Mouse (Mus musculus): Measurements from ENCODE around the gene Ppp2r5a. TPM values are rescaled to one million over a fixed set of nuclear protein-coding genes. Genes with fewer than 3 reads are reported as not detected.

Gene Ppp2r5a
- total RNA-seq, 2 experiments from 2014 or later = 57.9 to 66.5 TPM

DNA sequence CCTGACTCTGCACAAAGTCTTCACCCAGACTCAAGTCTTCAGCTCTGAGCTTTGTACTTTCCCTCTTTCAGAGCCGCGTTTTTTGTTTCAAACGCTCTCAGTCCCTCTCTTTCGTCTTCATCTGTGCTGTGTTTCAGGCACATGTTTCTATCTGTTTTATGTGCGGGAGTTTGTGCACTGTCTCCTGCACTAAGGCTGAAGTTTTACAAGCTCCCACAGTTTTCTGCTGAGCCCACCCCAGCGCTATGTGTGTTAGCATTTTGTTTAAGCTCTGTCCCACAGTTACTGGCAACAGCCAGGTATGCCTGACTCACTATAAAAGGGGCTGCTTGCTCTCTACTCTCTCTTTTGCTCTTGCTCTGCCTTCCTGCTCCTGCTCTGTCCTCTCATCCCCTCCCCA, 16.3 kb upstream of the Ppp2r5a start:
- no peak for DNase-seq (ENCODE audit: low spot score in 2 of 2)

DNA sequence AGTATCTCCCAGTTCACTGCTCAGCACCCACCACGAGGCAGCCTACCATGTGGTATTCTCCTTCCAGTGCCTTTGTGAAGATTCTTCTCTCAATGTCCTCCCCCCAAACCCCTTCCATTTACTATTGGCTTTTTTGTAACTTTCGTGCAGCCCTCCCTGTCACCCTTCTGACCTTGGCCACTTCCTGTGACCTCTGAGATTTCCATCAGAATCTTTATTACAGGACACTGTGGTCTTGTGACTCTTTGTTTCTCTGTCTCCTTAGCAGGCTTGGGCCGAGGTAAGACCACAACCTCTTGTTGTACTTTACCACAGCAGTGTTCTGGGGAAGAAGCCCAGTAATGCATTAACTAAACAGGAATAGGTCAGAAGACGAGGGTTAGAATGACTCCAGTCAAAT, 15.9 kb upstream of the Ppp2r5a start:
- DNase-seq (ENCODE audit: low spot score in 2 of 2) = no peak

DNA sequence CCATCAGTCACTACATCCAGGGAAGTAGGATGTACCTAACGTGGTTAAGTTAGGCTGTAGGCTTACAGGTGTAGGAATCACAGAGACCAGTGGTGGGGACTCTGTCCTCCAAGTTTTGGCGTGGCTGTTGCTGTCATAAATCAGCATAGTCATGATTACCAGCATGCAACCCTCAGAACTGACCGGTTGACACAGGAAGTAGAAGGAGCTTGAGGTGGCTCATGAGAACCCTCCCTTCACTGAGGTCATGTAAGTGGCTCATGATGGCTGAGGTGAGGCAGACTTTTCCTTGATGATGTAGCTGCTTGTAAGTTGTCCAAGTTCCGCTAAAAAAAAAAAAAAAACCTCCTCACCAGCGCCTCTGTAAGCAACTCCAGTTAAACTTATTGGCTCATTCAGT, 14.0 kb upstream of the Ppp2r5a start:
- DNase-seq (ENCODE audit: low spot score in 2 of 2) = no peak

DNA sequence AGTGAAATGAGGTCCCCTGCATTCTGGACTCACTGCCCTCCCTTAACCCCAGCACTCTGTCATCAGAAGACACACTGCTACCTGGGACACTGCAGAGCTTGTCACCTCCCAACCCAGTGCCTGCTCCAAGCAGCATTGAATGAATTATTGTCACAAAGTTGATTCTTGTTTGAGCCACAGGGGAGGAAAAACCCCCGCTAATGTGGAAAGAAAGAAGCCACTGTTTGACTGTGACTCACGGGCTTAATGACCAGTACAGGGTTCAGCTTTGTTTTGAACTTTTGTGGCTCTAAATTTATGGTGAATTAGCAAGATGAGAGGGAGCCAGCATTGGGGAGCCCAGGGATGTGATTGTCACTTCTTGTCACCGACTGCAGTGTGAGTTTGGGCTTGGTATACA, 13.5 kb upstream of the Ppp2r5a start:
- no peak for DNase-seq (ENCODE audit: low spot score in 2 of 2)

DNA sequence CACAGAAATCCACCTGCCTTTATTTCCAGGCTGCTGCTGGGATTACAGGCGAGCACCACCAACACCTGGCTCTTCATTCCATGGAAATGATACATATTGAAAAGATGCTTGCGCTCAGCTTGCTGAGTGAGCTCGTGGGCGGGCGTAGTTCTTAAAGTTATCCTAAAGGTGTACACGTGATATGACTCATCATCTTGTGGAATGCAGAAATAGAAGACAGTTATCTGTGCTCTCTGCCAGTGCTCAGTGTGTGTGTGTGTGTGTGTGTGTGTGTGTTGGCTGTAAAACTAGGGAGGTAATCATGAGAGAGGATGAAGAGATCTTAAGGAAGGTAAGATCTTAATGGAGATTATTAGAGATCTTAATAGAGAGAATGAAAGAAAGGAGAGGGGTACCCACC, 11.4 kb upstream of the Ppp2r5a start:
- no peak for DNase-seq (ENCODE audit: low spot score in 2 of 2)

DNA sequence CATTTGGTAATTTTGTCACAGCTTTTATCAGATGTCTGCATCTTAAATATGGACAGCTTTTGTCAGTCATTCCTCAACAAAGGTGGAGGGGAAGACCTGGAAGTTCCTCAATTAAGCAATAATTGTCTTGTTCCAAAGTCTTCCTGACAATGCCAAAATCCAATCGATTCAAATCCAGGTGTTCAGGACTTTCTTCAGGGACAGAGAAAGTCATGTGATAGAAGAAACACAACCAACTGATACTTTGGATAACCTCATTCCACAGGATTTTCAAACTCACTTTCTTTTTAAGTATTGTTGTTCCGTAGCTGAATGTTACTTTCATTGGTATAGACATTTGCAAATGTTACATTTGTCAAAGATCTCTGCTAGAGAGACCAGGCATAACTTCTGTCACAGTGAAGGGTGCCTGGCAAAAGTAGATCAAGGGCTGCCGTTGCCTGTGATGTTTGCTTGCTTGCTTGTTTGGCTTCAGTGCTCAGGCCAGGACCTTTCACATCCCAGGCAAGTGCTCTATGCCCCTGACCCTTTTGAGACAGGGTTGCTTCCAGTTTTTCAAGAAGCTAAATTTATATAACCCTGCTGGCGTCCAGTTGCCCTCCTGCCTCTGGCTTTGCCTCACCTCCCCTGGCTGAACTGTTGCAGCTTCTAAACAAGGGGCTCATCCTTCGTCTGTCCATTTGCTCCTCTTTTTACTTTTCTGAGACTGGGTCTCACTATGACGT, 10.8 kb upstream of the Ppp2r5a start:
- no peak for DNase-seq (ENCODE audit: low spot score in 2 of 2)

DNA sequence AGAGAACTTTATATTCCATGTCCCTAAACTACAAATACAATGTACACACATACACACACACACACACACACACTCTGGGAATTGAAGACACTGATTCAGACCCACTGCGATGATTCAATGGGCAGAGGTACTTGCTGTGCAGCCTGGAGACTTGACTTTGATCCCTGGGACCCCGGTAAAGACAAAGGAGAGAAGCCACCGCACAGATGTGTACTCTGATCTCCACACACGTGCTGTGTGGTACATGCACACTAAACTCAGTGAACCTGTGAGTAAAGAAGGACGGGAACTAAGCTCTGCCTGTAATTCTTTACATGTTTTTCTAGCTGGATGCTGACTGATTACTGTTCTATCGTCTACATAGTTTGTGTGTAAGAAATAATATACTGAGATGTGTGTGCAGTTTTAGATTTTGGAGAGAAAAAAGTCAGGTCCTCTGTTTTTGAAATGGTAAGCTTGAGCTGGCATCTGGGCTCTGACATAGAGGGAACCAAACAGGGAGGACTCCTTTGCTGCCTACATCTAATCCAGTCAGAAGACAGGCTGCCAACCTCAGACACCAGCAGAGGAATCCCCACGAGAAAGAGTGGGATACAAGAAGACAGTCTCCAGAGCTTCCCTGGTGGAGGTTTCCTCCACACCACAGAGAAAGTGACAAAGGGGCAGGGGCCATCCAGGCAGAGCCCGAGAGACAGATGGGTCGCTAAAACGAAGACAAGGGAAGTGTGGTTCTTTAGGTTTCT, 7.4 kb upstream of the Ppp2r5a start:
- no peak for DNase-seq (ENCODE audit: low spot score in 2 of 2)

DNA sequence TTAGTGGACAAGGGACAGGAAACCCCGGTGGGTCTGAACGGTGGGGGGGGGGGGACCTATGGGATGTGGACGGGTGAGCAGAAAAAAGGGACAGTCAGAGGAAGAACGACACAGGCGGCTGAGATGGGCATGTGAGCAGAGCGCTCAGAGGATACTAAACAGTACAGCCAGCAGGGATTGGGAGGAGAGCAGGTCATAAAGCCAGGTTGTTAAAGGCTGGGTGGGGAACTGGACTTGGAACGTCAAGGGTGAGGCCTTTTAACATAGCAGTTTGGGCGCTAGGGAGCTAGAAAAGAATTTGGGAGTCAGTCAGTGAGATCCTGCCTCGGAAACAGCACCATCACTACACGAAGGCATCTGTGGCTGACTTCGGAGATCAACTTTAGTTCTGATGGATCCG, 4.2 kb upstream of the Ppp2r5a start:
- no peak for DNase-seq (ENCODE audit: low spot score in 2 of 2)

DNA sequence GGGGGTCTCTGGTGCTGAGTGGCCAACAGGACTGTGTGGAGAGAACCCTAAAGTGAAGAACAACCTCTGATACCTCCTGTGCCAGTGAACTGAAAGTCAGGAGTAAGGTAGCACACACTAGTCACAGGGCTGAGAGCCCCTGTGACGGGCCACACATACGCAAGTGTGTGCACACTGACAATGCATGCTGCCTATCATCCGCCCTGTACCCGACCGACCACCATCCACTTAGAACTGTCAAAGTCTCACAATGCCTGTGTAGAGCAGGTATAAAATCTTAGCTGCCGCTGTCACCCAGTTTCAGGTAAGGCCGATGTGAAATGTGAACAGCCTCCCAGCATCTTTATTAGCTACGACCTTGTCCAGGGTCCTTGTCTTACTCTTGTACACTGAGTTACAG, 3.4 kb upstream of the Ppp2r5a start:
- DNase-seq (ENCODE audit: low spot score in 2 of 2) = no peak

DNA sequence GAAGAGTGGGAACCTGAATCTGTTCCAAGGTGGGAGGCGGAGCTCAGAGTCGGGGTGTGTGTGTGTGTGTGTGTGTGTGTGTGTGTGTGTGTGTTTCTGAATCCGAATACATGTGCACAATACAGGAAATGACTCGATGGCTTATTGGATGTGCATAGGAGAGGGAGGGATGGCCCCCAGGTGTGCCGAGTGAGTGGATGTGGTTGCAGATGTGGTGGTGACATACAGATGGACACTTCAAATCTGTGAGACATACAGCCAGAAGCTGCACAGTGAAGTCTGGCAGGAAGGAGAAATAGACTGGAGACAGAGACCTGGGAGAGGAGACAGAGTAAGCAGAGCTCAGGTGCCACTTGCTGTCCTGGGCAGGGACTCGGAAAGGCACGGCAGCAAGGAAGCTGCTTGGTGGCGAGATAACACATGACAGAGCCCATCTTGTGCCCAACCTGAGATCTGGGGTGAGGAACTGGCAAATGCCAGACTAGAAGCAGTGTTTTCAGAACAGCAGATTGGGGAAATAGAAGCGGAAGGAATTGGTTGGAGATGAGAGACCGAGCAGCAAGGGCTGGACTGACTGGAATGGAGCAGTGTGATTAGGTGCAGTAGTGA, 1.8 kb upstream of the Ppp2r5a start:
- DNase-seq (ENCODE audit: low spot score in 2 of 2) = no peak

DNA sequence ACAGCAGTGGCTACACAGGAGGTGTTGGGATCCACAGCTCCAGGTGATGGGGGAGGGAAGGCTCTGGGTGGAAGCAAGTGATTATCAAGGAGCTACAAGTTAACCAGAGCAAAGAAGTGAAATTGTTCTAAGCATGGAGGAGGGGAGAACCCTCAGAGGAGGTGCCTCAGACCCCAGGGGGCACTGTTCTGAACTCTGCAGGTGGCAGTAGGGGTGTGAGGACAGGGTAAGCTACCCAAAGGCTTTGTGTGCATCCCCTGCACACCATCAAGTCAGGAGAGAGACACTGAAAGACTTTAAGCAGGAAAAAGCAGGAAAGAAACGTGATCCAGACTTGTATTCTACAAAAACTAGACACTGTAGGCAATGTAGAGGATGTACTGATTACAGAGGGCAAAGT, 1.2 kb upstream of the Ppp2r5a start:
- no peak for DNase-seq (ENCODE audit: low spot score in 2 of 2)

DNA sequence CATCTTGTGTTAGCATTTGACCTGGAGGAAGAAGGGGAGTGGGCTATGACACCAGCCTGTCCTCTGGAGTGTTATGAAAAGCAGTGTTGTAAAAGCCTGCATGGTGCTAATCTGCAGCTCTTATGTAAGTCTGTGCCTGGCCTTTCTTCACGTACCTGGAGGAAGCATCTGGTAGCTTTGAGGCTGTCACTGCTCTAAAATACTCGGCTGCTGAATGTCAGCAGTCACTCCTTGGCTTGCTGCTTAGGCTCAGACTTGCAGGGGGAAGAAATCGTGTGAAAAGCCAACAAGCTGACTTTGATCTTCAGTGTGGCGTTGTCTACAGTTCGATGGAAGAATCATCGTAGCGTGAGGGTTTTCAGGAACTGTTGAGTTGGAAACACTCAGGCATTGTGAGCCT, 566 bp downstream of the Ppp2r5a start:
- no peak for DNase-seq (ENCODE audit: low spot score in 2 of 2)

DNA sequence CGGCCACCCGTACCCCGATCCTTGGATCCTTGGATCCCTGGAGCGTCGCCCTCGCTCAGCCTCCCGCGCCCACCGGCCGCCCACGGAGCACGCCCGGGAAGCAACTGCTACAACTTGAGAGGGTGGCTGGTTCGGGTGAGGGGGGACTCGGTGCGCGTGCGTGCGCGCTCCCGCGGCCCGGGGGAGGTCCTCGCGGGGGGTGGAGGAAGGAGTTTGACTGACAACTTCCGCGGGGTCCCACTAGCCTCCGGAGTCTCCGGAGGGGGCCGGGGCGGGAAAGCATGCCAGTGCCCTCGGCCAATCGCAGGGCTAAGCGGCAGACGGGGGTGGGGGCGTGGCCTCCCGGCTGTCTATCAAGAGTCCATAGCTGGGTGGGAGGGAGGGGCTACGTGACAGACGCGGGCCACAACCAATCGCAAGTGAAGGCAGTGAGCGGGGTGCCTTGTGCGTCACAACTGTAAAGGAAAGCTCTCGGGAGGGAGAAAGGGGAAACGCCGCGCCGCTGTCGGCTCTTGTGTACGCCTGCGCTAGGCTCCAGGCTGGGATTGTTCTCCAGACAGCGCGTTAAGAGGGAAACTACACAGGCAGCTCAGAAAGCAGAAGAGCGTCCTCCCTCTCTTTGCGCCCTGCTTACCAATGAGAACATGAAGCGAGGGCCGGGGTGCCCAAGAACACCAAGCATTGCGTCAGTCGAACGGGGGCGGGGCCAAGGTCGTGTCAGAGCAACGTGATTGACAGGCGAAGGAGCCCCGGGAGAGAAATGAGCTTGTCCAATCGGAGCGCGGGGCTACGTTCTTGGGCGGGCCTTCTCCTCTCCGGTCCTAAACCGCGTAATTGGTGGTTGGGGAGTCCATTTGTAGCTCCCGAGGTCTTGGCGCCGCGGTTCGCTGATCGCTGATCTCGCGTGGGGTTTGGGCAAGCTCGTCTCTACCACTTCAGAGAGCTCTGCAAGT, 5.9 kb downstream of the Ppp2r5a start:
- DNase-seq (ENCODE audit: low spot score in 2 of 2) = peak; percentile 98 to 99

DNA sequence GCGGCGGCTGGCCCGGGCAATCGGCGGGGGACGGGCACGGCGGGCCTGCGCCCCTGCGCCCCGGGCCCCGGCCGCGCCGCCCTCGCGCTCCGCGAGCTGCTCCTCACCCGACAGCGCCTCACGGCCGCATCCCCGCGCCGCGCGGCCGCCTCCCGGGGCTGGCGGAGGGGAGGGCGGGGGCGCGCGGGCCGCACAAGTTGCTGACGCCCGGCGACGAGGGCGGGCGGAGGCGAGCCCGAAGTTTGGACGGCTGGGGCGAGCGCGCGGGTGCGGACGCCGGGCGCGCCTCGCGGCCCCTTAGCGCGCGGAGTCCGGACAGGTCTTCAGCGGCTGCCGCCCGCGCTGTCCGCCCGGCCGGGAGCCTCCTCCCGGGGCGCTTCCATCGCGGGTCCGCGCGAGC, 6.6 kb downstream of the Ppp2r5a start:
- peak; percentile 60 to 70 for DNase-seq (ENCODE audit: low spot score in 2 of 2)

DNA sequence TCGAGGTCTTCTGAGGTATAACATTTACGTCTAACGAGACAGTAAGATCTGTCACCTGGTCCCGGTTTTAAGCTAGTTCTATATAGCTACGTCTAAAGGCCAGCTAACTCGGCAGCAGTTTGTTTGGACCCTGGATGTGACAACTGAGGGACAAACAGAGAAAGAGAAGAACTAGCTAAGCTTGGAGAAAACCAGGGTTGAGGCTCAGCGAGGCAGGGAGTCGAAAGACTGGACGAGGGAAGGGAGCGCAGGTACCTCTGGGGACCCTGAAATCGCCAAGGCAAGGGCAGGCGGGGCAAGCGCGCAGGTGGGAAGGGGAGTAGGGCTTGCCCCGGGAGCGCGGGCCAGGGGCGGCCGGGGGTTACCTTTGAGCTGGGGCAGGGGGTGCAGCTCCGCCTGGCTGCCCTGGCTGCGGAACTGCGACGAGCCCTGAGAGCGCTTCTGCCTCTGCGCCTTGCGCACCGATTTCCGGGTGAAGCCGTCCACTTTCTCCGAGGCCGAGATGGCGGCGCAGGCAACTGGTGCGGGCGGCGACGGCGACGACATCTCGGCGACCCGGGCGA, 7.1 kb downstream of the Ppp2r5a start:
- peak in 1 of 2 experiments; percentile 68 for DNase-seq (ENCODE audit: low spot score in 2 of 2)

DNA sequence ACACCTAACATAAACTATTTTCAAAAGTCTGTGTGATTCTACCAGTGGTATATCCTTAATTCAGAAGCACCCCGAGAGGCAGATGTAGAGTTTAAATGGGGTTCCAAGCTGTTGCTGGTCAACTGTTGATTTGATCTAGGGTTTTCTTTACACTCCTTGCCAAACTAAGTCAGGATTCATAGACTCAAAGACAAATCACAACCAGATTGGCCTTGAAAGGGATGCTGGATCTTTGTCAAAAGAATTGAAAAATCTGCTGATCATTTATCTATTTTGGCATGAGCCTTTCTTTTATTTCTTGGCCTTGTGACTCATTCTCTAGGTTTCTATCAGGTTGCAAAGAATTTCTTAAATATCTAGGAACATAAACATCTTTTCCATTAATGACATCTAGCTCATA, 7.9 kb downstream of the Ppp2r5a start:
- DNase-seq (ENCODE audit: low spot score in 2 of 2) = no peak

DNA sequence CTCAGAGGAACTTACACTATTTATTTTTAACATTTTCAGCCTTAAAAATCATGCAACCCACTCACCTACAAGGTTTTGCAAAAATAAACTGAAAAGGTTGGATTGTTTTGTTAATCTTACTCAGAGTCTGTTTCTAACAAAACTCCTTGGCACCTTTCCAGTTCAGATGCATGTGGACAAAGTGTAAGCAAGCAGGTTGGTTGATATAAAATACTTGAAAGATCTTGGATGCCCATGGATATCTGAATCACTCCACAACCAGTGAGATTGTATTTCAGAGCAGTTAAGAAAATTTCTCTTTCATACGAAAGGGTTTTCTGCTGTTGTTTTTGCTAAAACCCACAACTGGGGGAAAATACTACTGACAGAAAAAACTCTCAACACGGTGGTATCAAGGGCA, 8.9 kb downstream of the Ppp2r5a start:
- DNase-seq (ENCODE audit: low spot score in 2 of 2) = no peak

DNA sequence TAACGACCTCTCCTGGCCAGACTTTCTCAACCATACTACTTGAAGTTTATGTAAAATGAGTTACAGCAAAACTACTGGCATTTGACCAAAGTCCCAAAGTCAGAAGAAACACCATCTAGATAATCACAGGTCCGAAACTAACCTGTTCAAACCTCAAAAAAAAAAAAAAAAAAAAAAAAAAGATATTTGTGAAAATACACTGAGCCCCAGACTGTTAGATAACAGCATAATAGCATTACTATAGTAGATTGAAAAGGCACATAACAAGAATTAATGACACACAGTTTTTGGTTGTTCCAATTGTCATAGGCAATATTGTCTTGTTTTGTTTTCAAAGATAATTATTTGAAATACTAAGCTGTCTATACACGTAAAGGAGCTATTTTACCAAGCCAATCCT, 9.5 kb downstream of the Ppp2r5a start:
- no peak for DNase-seq (ENCODE audit: low spot score in 2 of 2)

DNA sequence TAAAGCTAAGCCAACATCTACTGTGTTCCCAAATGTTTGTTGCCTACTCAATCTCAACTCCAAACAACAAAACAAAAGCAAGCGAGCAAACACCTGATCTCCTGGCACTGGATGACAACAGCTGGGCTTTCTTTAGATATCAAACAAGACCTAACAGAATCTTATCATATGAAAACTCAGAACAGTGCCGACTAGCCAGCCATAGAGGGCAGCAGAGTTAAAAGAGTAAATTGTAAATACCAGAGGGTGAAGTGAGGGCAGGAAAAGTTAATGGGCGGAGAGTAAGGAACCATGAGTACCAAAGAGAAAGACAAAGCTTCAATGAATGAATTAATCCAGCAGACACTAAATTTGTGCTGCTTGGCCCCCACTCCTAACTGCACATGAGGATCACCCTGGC, 11.8 kb downstream of the Ppp2r5a start:
- DNase-seq (ENCODE audit: low spot score in 2 of 2) = peak in 1 of 2 experiments; percentile 25

DNA sequence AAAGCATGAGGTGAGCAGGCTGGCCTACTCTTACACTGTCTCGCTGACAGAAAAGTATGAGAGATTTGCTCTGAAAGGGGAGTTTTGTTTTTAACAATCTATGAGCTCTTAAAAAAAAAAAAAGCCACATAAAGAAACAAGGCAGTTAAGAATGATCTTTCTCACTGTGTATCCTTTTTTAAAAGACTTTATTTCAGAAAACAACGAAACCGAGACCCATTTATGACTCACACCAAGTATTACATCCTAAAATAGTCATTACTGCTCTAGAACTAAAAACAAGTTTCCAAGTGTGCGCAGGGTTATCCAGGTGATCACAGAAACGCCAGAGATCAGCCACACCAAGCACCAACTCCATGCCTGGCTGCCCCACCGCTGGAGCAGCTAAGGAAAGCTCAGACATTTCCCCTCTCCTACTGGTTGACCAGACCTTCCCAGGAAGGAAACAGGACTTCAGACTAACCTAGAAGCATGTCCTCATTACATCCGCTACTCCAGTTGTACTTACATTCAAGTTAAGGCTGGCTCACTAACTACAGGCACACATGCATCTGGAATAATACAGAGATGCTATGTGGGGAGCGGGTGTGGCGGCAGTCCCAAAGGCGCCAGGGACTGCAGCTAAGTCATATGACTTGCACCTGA, 18.2 kb downstream of the Ppp2r5a start:
- DNase-seq (ENCODE audit: low spot score in 2 of 2) = no peak

All from gastrocnemius, postnatal 4 days (tissue).